Comparison of ENCODE assay signal across 8 mouse cellular contexts in genomic region chr17:30612075-30612859, GRCm38 (mm10). TPM values are rescaled to one million over a fixed set of nuclear protein-coding genes. Genes with fewer than 3 reads are reported as not detected.
A peak's percentile ranks its signal among the peaks of the same experiment; 100 is the strongest.
DNase-seq lines count a peak whose midpoint lies in the region; ATAC-seq lines count a peak whose summit lies in the region.

No protein-coding gene starts in this region.

- ATAC-seq in inflammation-experienced regulatory T-cells, adult 6 months, result peak; percentile 100
- peak; percentile 92 for ATAC-seq in megakaryocyte-erythroid progenitor cell, adult 5-6 weeks (replicated peaks; ENCODE audit: low FRiP score, low TSS enrichment, poor library complexity, severe bottlenecking)

- DNase-seq in adrenal gland, adult (ENCODE audit: inconsistent age in 2 of 2, low spot score in 1 of 2), result peak; percentile 100
- peak; percentile 97 for DNase-seq in embryo, embryonic 10.5 days (ENCODE audit: low spot score)
- peak; percentile 100 for DNase-seq in gastrocnemius, postnatal 14 days
- DNase-seq in left cerebral cortex, postnatal 10 days (ENCODE audit: extremely low spot score in 1 of 2, low spot score in 2 of 2), result peak; percentile 100
- DNase-seq in right cerebral cortex, postnatal 25 days, result peak; percentile 100
- peak; percentile 100 for DNase-seq in urinary bladder, postnatal 4 days (ENCODE audit: low spot score in 2 of 2)

- intact Hi-C loops in gastrocnemius, postnatal 14 days (cut with DNase I; ENCODE audit: low total_unique reads), result no loop called here
- intact Hi-C loops in left cerebral cortex, postnatal 10 days (cut with DNase I), result no loop called here

RNA-seq across cellular contexts. Expression of gene Dnah8, which starts 11.9 kb away (rescaled TPM):
- total RNA-seq in gastrocnemius, postnatal 14 days (2021), result 1 to 10 TPM in 1 of 2 experiments, under 1 TPM in 1; 0.90 to 1.6 TPM
- 10 to 100 TPM; 18.6 to 20.0 (median 19.2) TPM for polyA plus RNA-seq in inflammation-experienced regulatory T-cells, adult 6 months (2017; shearing (Covaris generic))
- total RNA-seq in left cerebral cortex, postnatal 10 days (2021), result 1 to 10 TPM; 1.4 to 4.6 TPM
- 49.4 and 90.6 TPM in 2 replicates for total RNA-seq in megakaryocyte-erythroid progenitor cell, adult 5-6 weeks (2014; fragmentation: Nextera tagmentation)
- total RNA-seq in megakaryocyte-erythroid progenitor cell, adult 5-6 weeks (2017), result 23.5 and 54.2 TPM in 2 replicates

RNA-seq across cellular contexts. Expression of gene Glo1, which starts 14.4 kb away (rescaled TPM):
- total RNA-seq in gastrocnemius, postnatal 14 days (2021), result 100 to 1,000 TPM; 125 to 128 TPM
- polyA plus RNA-seq in inflammation-experienced regulatory T-cells, adult 6 months (2017; shearing (Covaris generic)), result 100 to 1,000 TPM; 115 to 125 (median 121) TPM
- 100 to 1,000 TPM; 125 to 130 TPM for total RNA-seq in left cerebral cortex, postnatal 10 days (2021)
- 162 and 174 TPM in 2 replicates for total RNA-seq in megakaryocyte-erythroid progenitor cell, adult 5-6 weeks (2014; fragmentation: Nextera tagmentation)
- 182 and 194 TPM in 2 replicates for total RNA-seq in megakaryocyte-erythroid progenitor cell, adult 5-6 weeks (2017)

RNA-seq across cellular contexts. Expression of gene Btbd9, which starts 36.0 kb away (rescaled TPM):
- total RNA-seq in gastrocnemius, postnatal 14 days (2021), result 10 to 100 TPM in 1 of 2 experiments, 1 to 10 TPM in 1; 9.7 to 14.8 TPM
- polyA plus RNA-seq in inflammation-experienced regulatory T-cells, adult 6 months (2017; shearing (Covaris generic)), result 10 to 100 TPM; 41.5 to 78.0 (median 69.7) TPM
- 10 to 100 TPM; 88.7 to 93.1 TPM for total RNA-seq in left cerebral cortex, postnatal 10 days (2021)
- 19.8 and 34.0 TPM in 2 replicates for total RNA-seq in megakaryocyte-erythroid progenitor cell, adult 5-6 weeks (2014; fragmentation: Nextera tagmentation)
- 8.5 and 22.3 TPM in 2 replicates for total RNA-seq in megakaryocyte-erythroid progenitor cell, adult 5-6 weeks (2017)

Comparison
In these comparisons a context has a peak if more than half of its experiments do, and no peak if none do; other contexts are left out.
1. Peak in every context shown above with its lines: DNase-seq and ATAC-seq.
2. RNA of gene Dnah8, which starts 11.9 kb away (total RNA-seq): 23.5 to 90.6 TPM in megakaryocyte-erythroid progenitor cell, adult 5-6 weeks; 1.4 to 4.6 TPM in left cerebral cortex, postnatal 10 days and 0.90 to 1.6 TPM in gastrocnemius, postnatal 14 days; every median in the first group is over 4 times any median in the second.